Mouse (Mus musculus) forebrain, embryonic 16.5 days (tissue): Measurements from ENCODE around the gene Per1. TPM values are rescaled to one million over a fixed set of nuclear protein-coding genes. Genes with fewer than 3 reads are reported as not detected.

Experiments used
- ATAC-seq: fragments of 200-750 bp; cut with Nextera tagmentation; 2 replicates; pipeline ENCODE4 v1.8.0; 2017; ENCODE audit warnings: mild to moderate bottlenecking, moderate library complexity
- H3K27ac ChIP-seq: fragments of 300-500 bp; sonication (generic); 2 replicates; pipeline ENCODE4 v1.5.1; 2014; ENCODE audit warnings: low read length, control low read depth
- H3K27me3 ChIP-seq: fragments of 300-500 bp; sonication (generic); replicated peaks from 2 replicates; pipeline ENCODE4 v1.6.1; 2014; ENCODE audit warnings: low read length; ENCODE audit not compliant: control insufficient read depth, insufficient read depth
- H3K36me3 ChIP-seq: fragments of 300-500 bp; sonication (generic); 2 replicates; pipeline ENCODE4 v1.6.1; 2014; ENCODE audit not compliant: control insufficient read depth, insufficient read depth
- H3K4me1 ChIP-seq: fragments of 300-500 bp; sonication (generic); replicated peaks from 2 replicates; pipeline ENCODE4 v1.6.1; 2014; ENCODE audit warnings: low read length; ENCODE audit not compliant: control insufficient read depth, insufficient read depth
- H3K4me2 ChIP-seq: fragments of 300-500 bp; sonication (generic); 2 replicates; pipeline ENCODE4 v1.6.1; 2014; ENCODE audit warnings: mild to moderate bottlenecking, low read length, control low read depth
- H3K4me3 ChIP-seq: fragments of 300-500 bp; sonication (generic); replicated peaks from 2 replicates; pipeline ENCODE4 v1.5.1; 2014; ENCODE audit warnings: mild to moderate bottlenecking, low read length, control low read depth
- H3K9ac ChIP-seq: fragments of 300-500 bp; sonication (generic); replicated peaks from 2 replicates; pipeline ENCODE4 v1.6.1; 2014; ENCODE audit warnings: low read depth, low read length, control low read depth
- H3K9me3 ChIP-seq: fragments of 300-500 bp; sonication (generic); 2 replicates; pipeline ENCODE4 v1.6.1; 2016; ENCODE audit warnings: low read length; ENCODE audit not compliant: control insufficient read depth
- WGBS: fragments of 180-500 bp; shearing (Covaris S2); extraction: QIAGEN DNeasy Blood & Tissue Kit; methylation state at CpG from one replicate; pipeline ENCODE4 v1.1.7; 2014; 5-methylcytosine and 5-hydroxymethylcytosine counted together
- polyA plus RNA-seq: library from polyadenylated mRNA; unstranded; fragments of >200 nt; fragmentation: Nextera tagmentation; extraction: Ambion mirVana; gene quantifications from 2 replicates; pipeline ENCODE4 v1.2.1, GENCODE M21; 2015

Per1 gene
- polyA plus RNA-seq, 1 experiment from 2014 or later, result 11.8 TPM

- Histone ChIP-seq H3K27me3 (no peaks in the 10 kb centered on the region; the same call in 1 of the 2 replicates), H3K9me3 (no peaks in the 10 kb centered on the region), H3K4me2 (peak overlapping the region; percentile 77), H3K9ac (peak overlapping the region; percentile 60; the same call in 1 of the 2 replicates), H3K36me3 (no peaks in the 10 kb centered on the region), H3K4me3 (peak overlapping the region; percentile 54), H3K27ac (no peak overlapping the region), H3K4me1 (peaks cover 11% of the 10 kb centered on the region)
- no peak for ATAC-seq
- 11% methylated on average over 5 of the region's 5 CpGs for WGBS
Observed at GRCm38 (mm10) chr11:69133566-69133922, 38.5 kb downstream of the Per1 start.

GRCm38 (mm10) chr11:69133923-69134621 is 39.1 kb downstream of the Per1 start:
- H3K27ac ChIP-seq, result 0 out of 2 replicates have a peak overlapping the region, but pooled peaks have one; percentile 14
- peak; percentile 82 for ATAC-seq
- peak overlapping the region; percentile 60 for H3K9ac ChIP-seq
- H3K36me3 ChIP-seq, result no peaks in the 10 kb centered on the region
- peak overlapping the region; percentile 77 for H3K4me2 ChIP-seq
- H3K4me3 ChIP-seq, result peak overlapping the region; percentile 54
- WGBS, result under 1% methylated on average over 34 of the region's 34 CpGs
- H3K4me1 ChIP-seq, result peaks cover 11% of the 10 kb centered on the region
- no peaks in the 10 kb centered on the region; the same call in 1 of the 2 replicates for H3K27me3 ChIP-seq
- no peaks in the 10 kb centered on the region for H3K9me3 ChIP-seq

- WGBS, result 30% methylated on average over 8 of the region's 8 CpGs
- Histone ChIP-seq H3K36me3 (no peaks in the 10 kb centered on the region), H3K9me3 (no peaks in the 10 kb centered on the region), H3K4me3 (peak overlapping the region; percentile 54), H3K4me1 (peaks cover 11% of the 10 kb centered on the region), H3K27ac (no peak overlapping the region), H3K27me3 (no peaks in the 10 kb centered on the region; the same call in 1 of the 2 replicates), H3K4me2 (peak overlapping the region; percentile 77), H3K9ac (peak overlapping the region; percentile 60)
- ATAC-seq, result peak; percentile 19; the same call in 1 of the 2 replicates
Observed at GRCm38 (mm10) chr11:69134622-69134968, 39.6 kb downstream of the Per1 start.

- Histone ChIP-seq H3K4me1 (peaks cover 11% of the 10 kb centered on the region), H3K9me3 (no peaks in the 10 kb centered on the region)
- 92% methylated on average over 6 of the region's 6 CpGs for WGBS
Observed at GRCm38 (mm10) chr11:69135361-69135760, 40.3 kb downstream of the Per1 start.

GRCm38 (mm10) chr11:69147546-69147945 is 52.5 kb downstream of the Per1 start:
- Histone ChIP-seq H3K9me3 (no peaks in the 10 kb centered on the region), H3K4me3 (no peak overlapping the region), H3K27me3 (no peaks in the 10 kb centered on the region), H3K4me1 (no peaks in the 10 kb centered on the region), H3K4me2 (no peak overlapping the region), H3K27ac (no peak overlapping the region), H3K36me3 (no peaks in the 10 kb centered on the region), H3K9ac (no peak overlapping the region)
- WGBS, result 62% methylated on average over 7 of the region's 7 CpGs
- ATAC-seq, result no peak

More at GRCm38 (mm10) chr11:69135361-69135760, 40.3 kb downstream of the Per1 start:
- H3K27me3 ChIP-seq, result no peaks in the 10 kb centered on the region; the same call in 1 of the 2 replicates
- H3K27ac ChIP-seq, result no peak overlapping the region
- no peak overlapping the region for H3K4me2 ChIP-seq
- no peak for ATAC-seq
- no peaks in the 10 kb centered on the region for H3K36me3 ChIP-seq
- H3K9ac ChIP-seq, result no peak overlapping the region
- no peak overlapping the region for H3K4me3 ChIP-seq

GRCm38 (mm10) chr11:69148451-69148960 is 53.5 kb downstream of the Per1 start:
- H3K27ac ChIP-seq, result no peak overlapping the region
- no peak overlapping the region for H3K9ac ChIP-seq
- H3K4me2 ChIP-seq, result no peak overlapping the region
- H3K36me3 ChIP-seq, result no peaks in the 10 kb centered on the region
- no peaks in the 10 kb centered on the region for H3K4me1 ChIP-seq
- WGBS, result 94% methylated on average over 5 of the region's 5 CpGs
- ATAC-seq, result no peak
- no peaks in the 10 kb centered on the region for H3K27me3 ChIP-seq
- H3K9me3 ChIP-seq, result no peaks in the 10 kb centered on the region
- no peak overlapping the region for H3K4me3 ChIP-seq

- H3K27me3 ChIP-seq, result no peaks in the 10 kb centered on the region
- H3K4me2 ChIP-seq, result no peak overlapping the region
- 59% methylated on average over 6 of the region's 6 CpGs for WGBS
- H3K9ac ChIP-seq, result no peak overlapping the region
- no peak overlapping the region for H3K27ac ChIP-seq
- no peaks in the 10 kb centered on the region for H3K9me3 ChIP-seq
- no peak for ATAC-seq
- H3K4me1 ChIP-seq, result no peaks in the 10 kb centered on the region
- H3K36me3 ChIP-seq, result no peaks in the 10 kb centered on the region
- no peak overlapping the region for H3K4me3 ChIP-seq
Observed at GRCm38 (mm10) chr11:69149728-69150127, 54.7 kb downstream of the Per1 start.

- H3K9ac ChIP-seq, result no peak overlapping the region
- 9% methylated on average over 7 of the region's 7 CpGs for WGBS
- H3K9me3 ChIP-seq, result no peaks in the 10 kb centered on the region
- no peaks in the 10 kb centered on the region; the same call in 1 of the 2 replicates for H3K27me3 ChIP-seq
- no peaks in the 10 kb centered on the region for H3K4me1 ChIP-seq
- H3K36me3 ChIP-seq, result no peaks in the 10 kb centered on the region
- no peak for ATAC-seq
- H3K4me3 ChIP-seq, result no peak overlapping the region
- no peak overlapping the region for H3K27ac ChIP-seq
- H3K4me2 ChIP-seq, result peak overlapping the region; percentile 28
Observed at GRCm38 (mm10) chr11:69150444-69150843, 55.4 kb downstream of the Per1 start.

GRCm38 (mm10) chr11:69151004-69151403 is 56.0 kb downstream of the Per1 start:
- H3K27ac ChIP-seq, result no peak overlapping the region
- no peak for ATAC-seq
- WGBS, result 69% methylated on average over 6 of the region's 6 CpGs
- no peaks in the 10 kb centered on the region for H3K4me1 ChIP-seq
- H3K4me3 ChIP-seq, result no peak overlapping the region
- no peak overlapping the region for H3K9ac ChIP-seq
- H3K4me2 ChIP-seq, result peak overlapping the region; percentile 28; the same call in 1 of the 2 replicates
- H3K36me3 ChIP-seq, result no peaks in the 10 kb centered on the region
- no peaks in the 10 kb centered on the region; the same call in 1 of the 2 replicates for H3K27me3 ChIP-seq
- H3K9me3 ChIP-seq, result no peaks in the 10 kb centered on the region
